Mouse (Mus musculus) frontal cortex, adult 2 months (tissue): ENCODE results near the gene Nde1. TPM values are rescaled to one million over a fixed set of nuclear protein-coding genes. Genes with fewer than 3 reads are reported as not detected.

ENCODE experiments used
- DNase-seq, 2 experiments: peaks; one replicate each; pipeline ENCODE4 v3.0.0; 2022; ENCODE audit warnings: low spot score in 1 of 2; ENCODE audit errors: extremely low spot score in 1 of 2
- polyA plus RNA-seq: library from polyadenylated mRNA; depleted of rRNA; stranded (reverse); fragments of >200 nt; gene quantifications from 2 replicates; pipeline ENCODE4 v1.2.3, GENCODE M21; 2012; rRNA removed

Gene Nde1
- polyA plus RNA-seq, 1 experiment: 27.1 TPM

- peak; percentile 69 to 92 for DNase-seq
These were observed 3.3 kb upstream of the Nde1 start for GRCm38 (mm10) chr16:14159746-14160131.

DNA sequence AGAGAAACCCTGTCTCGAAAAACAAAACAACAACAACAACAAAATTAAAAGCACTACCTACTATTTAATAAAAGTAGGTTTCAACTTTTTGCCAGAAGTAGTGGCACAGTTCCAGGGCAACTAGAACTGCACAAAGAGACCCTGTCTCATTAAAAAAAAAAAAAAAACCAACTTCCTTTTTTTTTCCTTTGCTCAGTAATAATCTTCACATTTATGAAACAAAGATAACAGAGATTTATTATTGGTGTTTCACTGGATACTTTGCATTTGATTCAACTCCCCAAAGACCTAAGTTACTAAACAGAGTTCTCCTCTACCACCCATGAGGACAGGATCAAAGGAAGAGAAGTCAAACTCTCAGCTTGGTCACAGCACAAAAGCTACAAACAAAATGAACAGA lies 2.1 kb upstream of the Nde1 start:
- no peak for DNase-seq

GRCm38 (mm10) chr16:14163731-14164130 lies 656 bp downstream of the Nde1 start:
- no peak for DNase-seq

- DNase-seq: no peak
These were observed 3.4 kb downstream of the Nde1 start for GRCm38 (mm10) chr16:14166490-14166889.

GRCm38 (mm10) chr16:14169706-14170105 lies 6.6 kb downstream of the Nde1 start:
- no peak for DNase-seq

DNA sequence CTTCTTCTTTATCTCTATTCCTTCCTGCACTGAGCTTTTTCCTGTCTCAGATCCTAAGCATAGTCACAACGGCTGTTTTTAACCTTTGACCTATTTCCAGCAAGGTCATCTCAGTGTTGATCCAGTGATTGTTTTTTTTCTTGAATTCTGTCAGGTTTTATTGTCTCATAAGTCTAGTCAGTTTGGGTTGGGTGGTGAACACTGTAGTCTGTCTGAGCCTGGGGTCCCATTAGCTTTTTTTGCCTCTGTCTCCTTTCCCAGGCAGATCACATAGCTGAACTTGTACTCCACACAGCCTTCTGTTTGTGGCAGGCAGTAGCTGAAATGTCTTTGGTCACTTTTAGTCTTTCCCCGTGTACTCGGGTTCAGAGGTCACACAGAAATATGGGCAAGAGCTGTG lies 15.0 kb downstream of the Nde1 start:
- DNase-seq: no peak

- no peak for DNase-seq
These were observed 17.2 kb downstream of the Nde1 start for GRCm38 (mm10) chr16:14180163-14180733.

DNA sequence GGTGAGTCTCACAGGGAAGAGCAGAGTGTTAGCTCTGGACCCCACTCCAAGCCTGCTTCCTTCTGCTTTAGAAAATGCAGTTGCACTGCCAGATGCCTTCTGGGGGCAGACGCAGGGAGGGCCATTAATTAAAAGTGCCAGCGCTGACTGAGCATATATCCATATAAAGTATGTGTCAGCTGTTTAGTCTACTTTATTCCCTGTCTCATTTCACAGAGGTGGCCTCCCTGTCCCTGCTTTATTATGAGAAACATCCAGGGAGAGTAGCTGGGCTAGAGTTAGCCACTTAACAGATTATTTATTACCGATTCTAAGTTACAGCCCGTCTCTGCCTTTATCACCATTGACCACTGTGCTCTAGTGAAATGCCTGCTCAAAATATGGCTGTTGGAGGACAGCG lies 19.3 kb downstream of the Nde1 start:
- no peak for DNase-seq

DNA sequence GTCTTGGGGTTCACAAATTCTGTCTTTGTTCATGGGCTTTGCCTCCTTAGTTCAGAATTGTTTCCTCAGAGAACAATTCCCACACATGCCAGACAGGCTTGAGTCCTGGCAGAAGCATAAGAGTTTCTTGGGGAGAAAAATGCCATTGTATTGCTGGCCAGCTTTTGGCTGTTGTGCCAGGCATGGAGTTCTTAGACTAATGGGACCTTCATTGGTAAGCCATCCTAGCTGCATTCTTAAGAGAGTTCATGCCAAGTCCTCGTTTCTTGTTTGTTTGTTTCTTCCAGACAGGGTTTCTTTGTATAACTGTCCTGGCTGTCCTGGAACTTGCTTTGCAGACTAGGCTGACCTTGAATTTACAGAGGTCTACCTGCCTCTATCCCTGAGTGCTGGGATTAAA lies 20.8 kb downstream of the Nde1 start:
- DNase-seq: peak in 1 of 2 experiments; percentile 33

DNA sequence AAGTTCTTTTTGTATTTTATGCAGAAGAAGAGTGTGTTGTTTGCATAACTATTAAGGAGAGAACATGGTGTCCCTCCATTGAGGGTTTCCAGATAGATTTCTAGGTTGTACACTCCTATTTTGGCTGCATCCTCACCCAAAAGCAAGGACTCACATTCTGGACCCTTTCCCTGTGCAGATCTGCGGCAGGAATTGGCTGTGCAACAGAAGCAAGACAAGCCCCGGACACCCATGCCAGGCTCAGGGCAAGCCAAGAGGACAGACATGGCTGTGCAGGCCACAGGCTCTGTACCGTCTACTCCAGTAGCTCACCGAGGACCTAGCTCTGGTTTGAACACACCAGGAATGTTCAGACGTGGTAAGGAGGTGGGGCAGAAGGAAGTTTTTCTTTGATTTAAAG lies 22.4 kb downstream of the Nde1 start:
- no peak for DNase-seq

GRCm38 (mm10) chr16:14194164-14194950 lies 31.3 kb downstream of the Nde1 start:
- DNase-seq: no peak

DNA sequence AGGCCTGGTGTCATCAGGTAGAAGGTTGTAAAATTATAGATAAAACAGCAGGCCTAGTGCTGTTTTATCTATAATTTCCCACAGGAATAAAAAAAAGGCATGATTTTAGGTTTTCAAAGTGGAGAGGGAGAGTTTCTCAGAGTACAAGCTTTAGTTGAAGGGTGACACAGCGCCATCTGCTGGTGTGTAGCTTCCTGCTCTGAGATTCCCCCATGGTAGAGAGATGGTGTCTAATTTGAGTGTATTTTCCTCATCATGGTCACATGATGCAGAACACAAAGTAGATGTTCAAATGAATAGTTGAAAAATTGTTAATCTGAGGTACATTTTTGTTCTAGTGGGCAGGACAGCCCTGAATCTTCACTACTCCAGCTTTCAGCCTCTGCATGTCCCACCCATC lies 32.4 kb downstream of the Nde1 start:
- peak in 1 of 2 experiments; percentile 81 for DNase-seq

- peak in 1 of 2 experiments; percentile 7 for DNase-seq
These were observed 35.7 kb downstream of the Nde1 start for GRCm38 (mm10) chr16:14198798-14199197.

- DNase-seq: peak; percentile 12 to 64
These were observed 52.1 kb downstream of the Nde1 start for GRCm38 (mm10) chr16:14215156-14215555.

- peak; percentile 44 to 86 for DNase-seq
These were observed 74.1 kb downstream of the Nde1 start for GRCm38 (mm10) chr16:14237100-14237723.

GRCm38 (mm10) chr16:14242059-14242458 lies 79.0 kb downstream of the Nde1 start:
- no peak for DNase-seq

Other genes with a start within 250 kb of the Nde1 start
- 200 and 209 TPM in 2 replicates for gene 2900011O08Rik, start 176.7 kb upstream of the Nde1 start, polyA plus RNA-seq
- gene Ifitm7, start 176.4 kb upstream of the Nde1 start, polyA plus RNA-seq: 1.6 and 2.0 TPM in 2 replicates
- 39.0 and 40.5 TPM in 2 replicates for gene Marf1, start 76 bp downstream of the Nde1 start, polyA plus RNA-seq
- gene Myh11, start 128.1 kb downstream of the Nde1 start, polyA plus RNA-seq: 3.9 and 7.4 TPM in 2 replicates
- gene Fopnl, start 154.1 kb downstream of the Nde1 start, polyA plus RNA-seq: 75.0 and 80.5 TPM in 2 replicates
- gene Abcc1, start 198.3 kb downstream of the Nde1 start, polyA plus RNA-seq: 14.7 and 15.8 TPM in 2 replicates